Mouse (Mus musculus) lung, embryonic 16.5 days (tissue): Measurements from ENCODE around the gene Zfp287. TPM values are rescaled to one million over a fixed set of nuclear protein-coding genes. Genes with fewer than 3 reads are reported as not detected.

Experiments used
- ATAC-seq: fragments of 200-750 bp; cut with Nextera tagmentation; 2 replicates; pipeline ENCODE4 v1.8.0; 2017; ENCODE audit warnings: low read depth, mild to moderate bottlenecking, moderate library complexity
- H3K27ac ChIP-seq: fragments of 300-500 bp; sonication (generic); 2 replicates; pipeline ENCODE4 v1.5.1; 2014; ENCODE audit warnings: mild to moderate bottlenecking, control low read depth, low read length
- H3K27me3 ChIP-seq: fragments of 300-500 bp; sonication (generic); 2 replicates; pipeline ENCODE4 v1.6.1; 2014; ENCODE audit warnings: low read depth, low read length, mixed read lengths; ENCODE audit not compliant: control insufficient read depth, insufficient read depth
- H3K36me3 ChIP-seq: fragments of 300-500 bp; sonication (generic); 2 replicates; pipeline ENCODE4 v1.6.1; 2014; ENCODE audit warnings: low read length; ENCODE audit not compliant: control insufficient read depth, insufficient read depth
- H3K4me1 ChIP-seq: fragments of 300-500 bp; sonication (generic); replicated peaks from 2 replicates; pipeline ENCODE4 v1.6.1; 2014; ENCODE audit warnings: low read length, mixed read lengths; ENCODE audit not compliant: control insufficient read depth, insufficient read depth
- H3K4me2 ChIP-seq: fragments of 300-500 bp; sonication (generic); 2 replicates; pipeline ENCODE4 v1.6.1; 2014; ENCODE audit warnings: low read depth, low read length, control low read depth
- H3K4me3 ChIP-seq: fragments of 300-500 bp; sonication (generic); 2 replicates; pipeline ENCODE4 v1.5.1; 2014; ENCODE audit warnings: mild to moderate bottlenecking, low read length, control low read depth
- H3K9ac ChIP-seq: fragments of 300-500 bp; sonication (generic); 2 replicates; pipeline ENCODE4 v1.6.1; 2014; ENCODE audit warnings: low read length, control low read depth
- H3K9me3 ChIP-seq: fragments of 300-500 bp; sonication (generic); 2 replicates; pipeline ENCODE4 v1.6.1; 2016; ENCODE audit warnings: low read length; ENCODE audit not compliant: control insufficient read depth
- WGBS: fragments of 180-500 bp; shearing (Covaris S2); extraction: QIAGEN DNeasy Blood & Tissue Kit; methylation state at CpG from one replicate; pipeline ENCODE4 v1.1.7; 2014; 5-methylcytosine and 5-hydroxymethylcytosine counted together
- polyA plus RNA-seq: library from polyadenylated mRNA; unstranded; fragments of >200 nt; fragmentation: Nextera tagmentation; extraction: Ambion mirVana; gene quantifications from 2 replicates; pipeline ENCODE4 v1.2.1, GENCODE M21; 2015

The Zfp287 gene
- polyA plus RNA-seq, 1 experiment from 2014 or later = 5.8 TPM

GRCm38 (mm10) chr11:62728276-62728675, 3.4 kb downstream of the Zfp287 start:
- 85% methylated on average over 8 of the region's 8 CpGs for WGBS
- H3K9ac ChIP-seq = no peak overlapping the region
- H3K4me3 ChIP-seq = no peak overlapping the region
- H3K4me2 ChIP-seq = no peak overlapping the region
- peaks cover 6% of the 10 kb centered on the region; the same call in 1 of the 2 replicates for H3K4me1 ChIP-seq
- ATAC-seq = no peak
- H3K36me3 ChIP-seq = peaks cover 2% of the 10 kb centered on the region; the same call in 1 of the 2 replicates
- no peaks in the 10 kb centered on the region for H3K27me3 ChIP-seq
- no peak overlapping the region for H3K27ac ChIP-seq
- H3K9me3 ChIP-seq = no peaks in the 10 kb centered on the region

DNA sequence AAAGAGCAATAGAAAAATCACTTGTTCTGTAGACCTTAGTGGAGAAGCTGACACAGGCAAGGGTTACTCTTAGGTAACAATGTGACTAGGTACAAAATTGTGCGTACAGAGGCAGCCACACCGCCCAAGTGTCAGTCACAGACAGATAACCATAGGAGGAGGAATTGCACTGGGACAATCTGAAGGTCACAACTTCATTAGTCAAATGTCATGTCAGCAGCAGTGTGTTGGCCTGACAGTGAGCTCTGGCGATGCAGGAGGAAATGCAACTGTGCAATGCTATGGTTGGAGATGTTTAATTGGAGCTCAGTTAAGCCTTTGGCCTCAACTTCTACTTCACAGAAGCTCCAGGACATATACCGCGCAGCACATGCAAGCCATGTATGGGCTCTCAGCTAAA, 21.0 kb downstream of the Zfp287 start:
- Histone ChIP-seq H3K4me3 (no peak overlapping the region), H3K27ac (no peak overlapping the region), H3K27me3 (no peaks in the 10 kb centered on the region), H3K36me3 (peaks cover 10% of the 10 kb centered on the region), H3K9ac (no peak overlapping the region), H3K9me3 (no peaks in the 10 kb centered on the region), H3K4me2 (no peak overlapping the region), H3K4me1 (no peaks in the 10 kb centered on the region)
- no peak for ATAC-seq
- whole genome bisulfite sequencing = 76% methylated on average over 5 of the region's 5 CpGs

- Histone ChIP-seq H3K4me3 (no peak overlapping the region), H3K27me3 (no peaks in the 10 kb centered on the region), H3K27ac (no peak overlapping the region), H3K36me3 (0 out of 2 replicates have a peak, but pooled peaks cover 2% of the 10 kb centered on the region), H3K9me3 (no peaks in the 10 kb centered on the region), H3K4me2 (no peak overlapping the region), H3K9ac (no peak overlapping the region), H3K4me1 (no peaks in the 10 kb centered on the region)
- ATAC-seq = no peak
- 74% methylated on average over 7 of the region's 7 CpGs for WGBS
Measured at GRCm38 (mm10) chr11:62708252-62708651, 23.5 kb downstream of the Zfp287 start.

DNA sequence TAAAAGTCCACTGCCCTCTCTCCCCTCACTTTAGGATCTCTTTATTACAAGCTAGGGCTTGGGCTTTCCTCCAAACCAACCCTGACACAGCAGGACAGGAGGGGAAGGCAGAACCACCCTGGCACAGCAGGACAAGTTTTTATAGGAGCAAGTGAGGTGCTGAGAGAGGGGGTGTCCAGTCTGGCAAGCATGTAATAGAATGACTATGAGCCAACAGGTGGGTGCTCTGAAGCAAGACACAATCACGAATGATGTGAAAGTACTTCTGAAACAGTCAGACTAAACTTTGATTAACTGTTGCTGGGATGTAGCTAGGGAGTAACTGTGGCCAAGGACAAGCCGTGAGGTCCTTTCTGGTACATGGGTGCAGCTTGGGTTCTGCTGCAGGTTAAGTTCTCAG, 25.6 kb downstream of the Zfp287 start:
- H3K27ac ChIP-seq = no peak overlapping the region
- 81% methylated on average over 2 of the region's 2 CpGs for WGBS
- H3K4me2 ChIP-seq = no peak overlapping the region
- no peaks in the 10 kb centered on the region for H3K36me3 ChIP-seq
- no peaks in the 10 kb centered on the region for H3K4me1 ChIP-seq
- no peak for ATAC-seq
- H3K9ac ChIP-seq = no peak overlapping the region
- no peaks in the 10 kb centered on the region for H3K9me3 ChIP-seq
- no peak overlapping the region for H3K4me3 ChIP-seq
- no peaks in the 10 kb centered on the region for H3K27me3 ChIP-seq

DNA sequence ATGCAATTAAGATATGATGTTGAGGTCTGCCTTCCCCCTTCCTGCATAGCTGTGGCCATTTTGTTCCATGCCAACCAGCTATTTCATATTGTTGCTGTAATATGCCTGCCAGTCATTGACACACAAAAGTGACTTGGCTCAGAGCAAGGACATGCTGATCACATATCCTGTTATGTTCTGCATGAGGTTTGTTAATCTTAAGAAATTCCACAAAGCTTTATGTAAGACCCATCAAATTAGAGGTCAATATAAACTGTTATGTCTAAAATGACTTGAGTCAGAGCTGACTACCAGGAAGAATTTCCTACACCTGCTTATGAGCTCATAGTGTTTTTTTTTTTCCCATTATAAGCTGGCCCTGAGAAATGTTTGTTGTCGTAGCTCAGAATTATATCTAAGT, 30.5 kb downstream of the Zfp287 start:
- Histone ChIP-seq H3K9me3 (no peaks in the 10 kb centered on the region), H3K36me3 (no peaks in the 10 kb centered on the region), H3K4me2 (no peak overlapping the region), H3K27me3 (no peaks in the 10 kb centered on the region), H3K27ac (no peak overlapping the region), H3K4me3 (no peak overlapping the region), H3K9ac (no peak overlapping the region), H3K4me1 (no peaks in the 10 kb centered on the region)
- WGBS = 71% methylated on average over 1 of the region's 1 CpGs
- no peak; the same call in 1 of the 2 replicates for ATAC-seq

- Histone ChIP-seq H3K27me3 (no peaks in the 10 kb centered on the region), H3K27ac (no peak overlapping the region), H3K4me3 (no peak overlapping the region), H3K4me1 (no peaks in the 10 kb centered on the region), H3K4me2 (no peak overlapping the region), H3K36me3 (no peaks in the 10 kb centered on the region), H3K9me3 (no peaks in the 10 kb centered on the region), H3K9ac (no peak overlapping the region)
- no peak for ATAC-seq
- WGBS = 64% methylated on average over 4 of the region's 4 CpGs
Measured at GRCm38 (mm10) chr11:62699749-62700148, 32.0 kb downstream of the Zfp287 start.

GRCm38 (mm10) chr11:62695126-62695525, 36.6 kb downstream of the Zfp287 start:
- 90% methylated on average over 8 of the region's 8 CpGs for WGBS

DNA sequence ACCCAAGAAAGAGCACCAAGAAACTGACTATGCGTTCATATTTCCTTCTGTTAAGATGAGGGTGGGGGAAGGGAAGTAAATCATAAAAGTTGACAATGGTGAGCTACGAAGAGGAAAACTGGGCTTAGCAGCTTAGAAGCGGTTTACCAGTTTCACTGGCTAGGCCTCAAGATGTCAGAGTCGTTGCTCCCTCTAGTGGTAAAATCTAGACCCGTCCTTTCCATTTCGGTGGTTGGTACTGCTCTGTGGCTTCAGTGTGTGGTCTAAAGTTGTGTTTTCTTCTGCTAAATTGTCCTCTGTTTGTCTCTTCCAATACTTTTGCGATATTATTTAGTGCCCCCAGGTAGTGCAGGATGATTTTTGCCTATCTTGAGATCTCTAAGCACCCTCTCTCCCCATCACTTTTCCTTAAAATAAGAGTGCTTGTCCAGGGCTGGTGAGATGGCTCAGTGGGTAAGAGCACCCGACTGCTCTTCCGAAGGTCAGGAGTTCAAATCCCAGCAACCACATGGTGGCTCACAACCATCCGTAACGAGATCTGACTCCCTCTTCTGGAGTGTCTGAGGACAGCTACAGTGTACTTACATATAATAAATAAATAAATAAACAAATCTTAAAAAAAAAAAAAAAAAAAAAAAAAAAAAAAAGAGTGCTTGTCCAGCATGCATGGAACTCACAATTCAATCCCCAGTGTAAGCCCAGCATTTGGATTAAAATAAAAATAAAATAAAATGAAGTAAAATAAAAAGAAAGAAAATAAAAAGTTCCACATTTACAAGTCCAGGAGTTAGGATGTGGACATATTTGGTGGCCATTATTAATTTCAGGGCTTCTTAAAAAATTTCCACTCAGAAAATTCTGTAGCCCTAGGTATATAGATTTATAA, 38.2 kb downstream of the Zfp287 start:
- Histone ChIP-seq H3K27ac (no peak overlapping the region), H3K4me1 (no peaks in the 10 kb centered on the region), H3K4me2 (no peak overlapping the region), H3K9me3 (no peaks in the 10 kb centered on the region), H3K4me3 (no peak overlapping the region), H3K27me3 (no peaks in the 10 kb centered on the region), H3K36me3 (no peaks in the 10 kb centered on the region), H3K9ac (no peak overlapping the region)
- 19% methylated on average over 9 of the region's 11 CpGs for WGBS
- peak; percentile 72; the same call in 1 of the 2 replicates for ATAC-seq

More at GRCm38 (mm10) chr11:62695126-62695525, 36.6 kb downstream of the Zfp287 start:
- Histone ChIP-seq H3K27me3 (no peaks in the 10 kb centered on the region), H3K4me3 (no peak overlapping the region), H3K36me3 (no peaks in the 10 kb centered on the region), H3K9ac (no peak overlapping the region), H3K4me1 (no peaks in the 10 kb centered on the region), H3K4me2 (no peak overlapping the region), H3K27ac (no peak overlapping the region), H3K9me3 (no peaks in the 10 kb centered on the region)
- no peak for ATAC-seq

- no peaks in the 10 kb centered on the region for H3K4me1 ChIP-seq
- 80% methylated on average over 3 of the region's 3 CpGs for whole genome bisulfite sequencing
- H3K4me3 ChIP-seq = no peak overlapping the region
- no peaks in the 10 kb centered on the region for H3K27me3 ChIP-seq
- no peaks in the 10 kb centered on the region for H3K9me3 ChIP-seq
- no peak overlapping the region for H3K27ac ChIP-seq
- H3K9ac ChIP-seq = no peak overlapping the region
- no peaks in the 10 kb centered on the region for H3K36me3 ChIP-seq
- no peak for ATAC-seq
- H3K4me2 ChIP-seq = no peak overlapping the region
Measured at GRCm38 (mm10) chr11:62691592-62691991, 40.1 kb downstream of the Zfp287 start.
